Mouse (Mus musculus): ENCODE data around the gene Ttc30a1.

The Ttc30a1 gene

DNA sequence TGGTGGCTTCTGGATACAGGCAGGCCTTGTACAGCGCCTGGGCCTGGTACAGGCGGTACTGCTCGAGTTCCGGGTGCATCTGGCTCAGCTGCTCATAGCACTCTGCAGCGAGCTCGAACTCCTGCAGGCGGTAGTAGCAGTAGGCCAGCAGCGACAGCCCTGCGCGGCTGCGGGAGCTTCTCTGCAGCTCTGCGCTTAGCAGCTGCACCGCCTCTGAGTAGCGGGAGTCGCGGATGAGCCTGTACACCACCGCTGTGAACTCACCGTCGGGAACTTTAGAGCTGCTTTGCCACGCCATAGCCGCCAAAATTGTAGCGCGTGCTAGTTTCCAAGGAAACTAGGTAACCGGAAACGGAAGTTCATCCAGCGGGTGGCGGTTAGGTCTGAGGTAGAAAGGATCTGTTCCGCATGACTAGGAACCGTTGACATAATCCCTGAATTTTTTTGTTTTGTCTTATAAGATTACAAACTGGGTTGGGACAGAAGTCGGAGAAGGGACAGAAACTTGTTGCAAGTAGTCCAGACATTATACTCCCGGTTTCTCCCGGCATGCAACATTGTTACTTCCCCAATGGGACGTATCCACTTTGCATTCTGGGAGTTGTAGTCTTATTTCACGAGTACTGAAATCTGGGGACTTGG, at the start of gene Ttc30a1:
TSS of gene Ttc30a1 (minus strand) at position 528 of the 642 bp plus-strand sequence.
- peak; percentile 71 for DNase-seq (ENCODE audit: low spot score)

DNA sequence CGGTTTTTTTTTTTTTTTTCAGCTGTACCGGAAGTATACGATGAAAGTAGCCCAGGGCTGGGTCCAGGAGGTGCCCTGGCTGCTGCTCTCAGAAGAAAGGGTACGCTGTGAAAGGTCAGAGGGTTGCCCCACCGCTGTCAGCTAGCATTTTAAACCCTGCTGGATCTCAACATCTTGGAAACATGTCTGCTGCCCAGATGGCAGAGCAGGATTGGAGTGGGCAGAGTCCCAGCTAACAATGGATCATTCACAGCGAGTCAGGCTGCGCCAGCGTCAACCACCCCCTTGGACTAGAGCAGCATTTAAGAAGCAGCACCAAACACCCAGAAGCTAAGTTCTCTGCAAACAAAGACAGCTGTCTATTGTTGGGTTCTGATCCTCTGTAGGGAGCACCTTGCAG, 48.3 kb upstream of the Ttc30a1 start:
- no peak for DNase-seq (ENCODE audit: low spot score)

DNA sequence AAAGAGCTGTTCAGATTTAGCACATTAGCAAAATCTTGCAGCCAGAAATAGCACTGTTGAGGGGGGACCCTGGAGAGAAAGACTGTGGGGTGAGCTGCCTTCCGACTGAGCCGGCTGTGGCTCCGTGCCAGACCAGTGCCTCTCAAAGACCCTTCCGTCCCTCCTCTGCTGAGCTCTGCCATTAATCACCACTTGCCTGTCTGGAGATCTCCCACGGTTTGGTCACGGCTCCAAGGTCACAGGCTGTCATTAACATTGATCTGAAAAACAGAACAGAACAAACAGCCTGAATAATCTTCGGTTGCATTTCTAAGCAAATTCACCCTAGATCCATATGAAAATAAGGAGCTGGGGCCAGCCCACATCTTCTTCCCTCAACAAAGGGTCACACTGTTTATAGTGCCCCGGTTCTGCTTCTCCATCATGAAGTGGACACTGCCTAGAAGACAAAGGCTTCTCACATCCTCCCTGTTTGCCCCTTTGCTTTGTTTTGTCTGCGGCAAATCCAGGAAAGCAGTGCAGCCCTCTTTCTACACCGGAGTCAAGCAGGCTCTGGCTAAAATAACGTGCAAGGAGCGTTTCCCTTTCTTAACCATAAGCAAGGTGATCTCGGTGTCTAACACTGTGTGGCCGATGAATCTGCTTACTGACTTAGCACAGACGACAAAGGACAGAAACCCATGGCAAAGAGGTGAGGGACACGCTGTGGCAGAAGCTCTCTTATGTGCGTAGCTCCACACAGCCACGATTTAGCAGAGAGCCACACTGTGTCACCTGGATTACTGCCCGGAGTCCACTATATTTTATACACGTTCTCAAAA, 47.5 kb upstream of the Ttc30a1 start:
- peak; percentile 41 for DNase-seq (ENCODE audit: low spot score)

DNA sequence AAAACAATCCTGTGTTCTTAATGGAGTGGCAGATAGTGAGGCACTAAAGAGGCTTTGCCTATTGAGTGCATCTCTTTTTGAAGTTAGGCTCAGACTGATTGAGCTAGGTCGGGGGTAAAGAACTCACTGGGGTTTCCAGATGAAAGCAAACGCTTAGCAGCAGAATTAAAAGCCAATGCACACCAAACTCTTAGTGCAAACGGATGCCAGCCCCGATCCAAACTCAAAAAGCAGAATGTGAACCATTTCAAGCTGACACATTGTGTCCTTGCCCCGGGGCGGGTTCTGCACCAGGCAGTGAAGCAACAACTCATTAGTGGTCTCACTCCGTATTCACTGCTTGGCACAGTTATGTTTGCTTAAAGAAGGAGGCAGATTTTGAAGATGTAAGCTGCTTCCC, 35.1 kb upstream of the Ttc30a1 start:
- no peak for DNase-seq (ENCODE audit: low spot score)

DNA sequence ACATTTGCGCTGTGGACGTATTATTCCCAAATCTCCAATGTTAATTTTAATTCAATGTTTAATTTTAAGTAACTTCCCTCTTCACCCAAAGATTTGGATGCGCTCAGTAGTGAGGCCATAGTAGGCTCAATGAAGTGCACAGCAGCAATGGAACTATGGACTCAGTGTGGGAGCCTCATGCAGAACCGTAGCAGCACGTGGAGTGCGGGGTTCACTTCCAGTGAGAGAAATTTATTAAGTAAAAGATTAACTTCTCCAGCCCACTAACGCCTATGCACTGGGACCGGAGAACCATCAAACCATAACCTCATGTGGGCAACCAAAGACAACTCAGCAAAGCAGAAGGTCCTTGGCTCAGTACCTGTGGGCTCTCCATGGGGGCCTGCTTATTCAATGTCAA, 34.4 kb upstream of the Ttc30a1 start:
- no peak for DNase-seq (ENCODE audit: low spot score)

DNA sequence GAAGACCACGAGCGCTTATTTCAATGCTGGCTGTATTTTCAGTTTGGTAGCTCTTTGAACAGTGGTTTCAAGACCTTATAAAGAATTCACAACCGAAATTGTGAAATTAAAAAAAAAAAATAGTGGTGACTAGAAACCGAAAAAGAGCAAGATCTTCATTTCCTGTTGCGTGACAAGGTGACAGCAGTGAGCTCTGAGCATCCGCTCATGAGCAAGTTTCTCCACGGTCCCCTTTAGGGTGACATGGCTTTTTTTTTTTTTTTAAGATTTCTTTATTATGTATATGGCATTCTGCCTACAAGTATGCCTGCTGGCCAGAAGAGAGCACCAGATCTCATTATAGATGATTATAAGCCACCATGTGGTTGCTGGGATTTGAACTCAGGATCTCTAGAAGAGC, 33.7 kb upstream of the Ttc30a1 start:
- no peak for DNase-seq (ENCODE audit: low spot score)

DNA sequence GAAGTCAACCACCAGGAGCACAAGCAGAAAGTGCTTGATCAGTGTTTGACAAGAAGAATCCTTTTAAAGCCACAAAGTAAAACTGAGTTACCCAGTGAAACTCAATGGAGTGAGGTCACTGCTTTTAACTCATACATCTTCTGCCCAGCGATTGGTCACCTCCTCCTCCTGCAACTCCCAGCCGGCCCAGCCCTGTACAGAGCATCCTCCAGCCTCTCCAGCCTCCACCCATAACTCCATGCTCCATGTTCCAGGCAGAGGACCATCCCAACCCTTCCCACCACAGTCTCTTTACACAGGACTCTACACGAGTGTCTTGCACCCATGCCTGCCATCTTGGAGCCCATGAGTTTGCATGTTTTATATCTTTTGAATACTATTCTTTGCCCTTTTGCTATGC, 32.9 kb upstream of the Ttc30a1 start:
- DNase-seq (ENCODE audit: low spot score), result no peak

DNA sequence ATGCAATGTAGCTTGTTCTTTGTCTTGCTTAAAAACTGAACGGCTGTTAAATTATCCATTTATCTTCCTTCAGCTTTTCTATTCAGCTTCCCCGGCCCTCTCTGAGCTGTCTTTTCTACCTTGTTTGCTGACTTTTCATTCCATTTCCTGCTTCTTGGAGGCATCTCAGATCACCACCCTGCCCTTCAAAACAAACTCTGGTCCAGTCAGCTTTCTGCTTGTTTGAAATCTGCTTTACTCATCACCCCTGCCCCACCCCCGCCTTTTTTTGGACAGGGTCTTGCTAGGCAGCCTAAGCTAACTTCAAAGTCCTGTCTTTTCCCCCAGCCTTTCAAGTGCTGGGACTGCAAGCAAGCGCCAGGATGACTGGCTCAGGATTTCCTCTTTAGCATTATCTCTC, 24.4 kb upstream of the Ttc30a1 start:
- DNase-seq (ENCODE audit: low spot score), result no peak

DNA sequence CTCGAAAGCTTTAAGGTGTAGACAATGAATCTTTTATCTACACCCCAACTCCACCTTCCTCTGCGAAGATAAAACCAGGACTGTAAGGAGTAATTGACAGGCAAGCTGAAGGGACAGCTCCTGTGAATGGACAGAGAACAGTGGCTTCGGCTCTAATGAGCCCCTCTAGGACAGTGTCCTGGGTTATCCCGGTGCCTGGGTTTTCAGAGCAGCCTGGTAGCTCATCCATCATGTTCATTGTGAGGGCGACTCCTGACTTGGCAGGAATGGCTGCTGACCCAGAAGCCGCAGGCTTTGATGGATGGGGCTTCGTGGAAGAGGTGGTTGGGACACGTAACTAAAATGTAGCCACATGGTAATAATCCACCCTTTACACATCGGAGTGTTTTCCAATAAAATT, 21.1 kb upstream of the Ttc30a1 start:
- no peak for DNase-seq (ENCODE audit: low spot score)

DNA sequence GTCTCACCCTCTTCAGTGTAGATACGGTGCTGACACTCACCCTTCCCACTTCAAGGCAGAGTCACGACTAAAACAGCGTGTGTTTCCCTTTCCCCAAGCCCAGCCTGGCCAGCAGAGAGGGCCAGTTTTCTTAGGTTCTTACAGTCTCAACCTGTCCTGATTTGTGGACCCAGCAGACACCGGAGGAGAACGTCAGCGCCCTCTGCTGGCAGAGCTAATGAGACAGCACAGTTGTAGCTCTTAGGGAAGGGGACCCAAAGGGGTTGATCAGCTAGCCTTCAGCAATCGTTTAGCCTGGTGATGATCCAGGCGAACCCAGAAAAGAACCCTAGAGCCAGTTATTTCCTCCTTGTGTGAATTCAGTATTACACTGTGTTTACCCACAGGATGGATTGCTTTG, 19.6 kb upstream of the Ttc30a1 start:
- DNase-seq (ENCODE audit: low spot score), result peak; percentile 69

DNA sequence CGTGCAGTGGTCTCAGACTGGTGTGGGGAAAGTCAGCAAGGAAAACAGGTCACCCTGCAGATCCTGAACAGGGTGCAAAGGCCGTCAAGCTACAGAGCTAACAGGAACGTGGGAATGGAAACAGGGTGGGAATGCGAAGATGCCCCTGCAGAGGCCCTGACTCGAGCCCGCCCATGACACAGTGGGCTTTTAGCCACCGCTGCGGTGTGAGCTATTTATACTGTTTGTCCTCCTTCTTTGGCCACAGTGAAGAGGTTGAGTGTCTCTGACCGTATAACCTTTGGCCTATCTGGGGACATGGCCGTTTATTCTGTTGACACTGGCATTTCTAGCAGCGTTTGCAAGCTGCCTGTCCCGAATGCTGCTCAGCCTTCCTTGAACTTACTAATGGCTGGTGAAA, 17.9 kb upstream of the Ttc30a1 start:
- DNase-seq (ENCODE audit: low spot score), result no peak

DNA sequence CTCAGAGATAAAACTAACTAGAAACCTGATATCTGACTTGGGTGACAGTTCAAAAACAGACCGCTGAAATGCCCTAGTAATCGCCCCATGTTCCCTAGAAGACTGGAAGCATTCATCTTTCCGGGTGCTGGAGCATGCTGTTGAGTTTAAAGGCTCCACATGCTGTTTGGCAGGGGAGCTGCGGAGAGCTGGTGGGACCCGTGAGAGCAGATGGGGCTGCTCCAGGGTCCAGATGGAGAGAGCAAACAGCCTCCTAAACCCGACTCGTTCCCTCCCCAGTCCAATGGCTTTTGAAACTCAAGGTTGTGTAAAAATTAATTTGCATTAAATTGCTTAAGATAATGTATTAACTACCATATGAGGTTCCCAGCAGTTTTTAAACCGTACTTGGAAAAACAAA, 16.9 kb upstream of the Ttc30a1 start:
- DNase-seq (ENCODE audit: low spot score), result no peak

DNA sequence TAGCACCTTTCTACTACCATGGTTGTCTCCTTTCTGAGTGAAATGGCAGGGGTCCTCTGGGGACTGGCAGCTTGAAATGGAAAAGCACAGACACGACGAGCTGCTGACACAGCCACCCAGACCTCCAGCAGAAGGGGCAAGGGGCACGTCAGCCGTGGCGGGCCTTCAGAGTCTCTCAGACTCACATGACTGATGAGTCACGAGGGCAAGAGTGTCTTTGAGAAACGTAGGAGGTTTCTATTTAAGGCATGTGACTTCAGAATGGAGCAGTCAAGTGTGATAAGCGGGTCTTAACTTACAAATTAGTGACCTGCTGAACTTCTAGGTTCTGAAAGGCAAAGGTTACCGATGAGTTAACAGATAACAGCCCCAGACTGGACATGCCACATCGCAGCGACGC, 16.0 kb upstream of the Ttc30a1 start:
- DNase-seq (ENCODE audit: low spot score), result no peak

DNA sequence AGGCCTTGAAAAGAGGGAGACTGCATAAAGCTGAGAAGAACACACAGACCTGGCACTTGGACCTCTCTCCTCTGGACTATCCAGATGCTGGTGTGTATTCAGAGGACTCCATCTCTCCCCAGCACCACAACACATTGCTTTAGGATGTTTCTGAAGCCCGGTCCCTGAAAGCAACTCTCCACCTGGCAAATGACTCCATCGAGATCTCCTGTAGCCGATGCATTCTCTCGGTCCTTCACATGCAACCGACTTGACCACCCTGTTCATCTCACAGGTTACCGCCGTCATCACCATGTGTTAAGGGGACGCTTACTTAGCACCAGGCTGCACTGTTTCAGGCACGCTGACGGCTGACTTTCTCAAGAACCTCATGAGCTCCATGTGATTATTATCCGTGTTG, 13.1 kb upstream of the Ttc30a1 start:
- no peak for DNase-seq (ENCODE audit: low spot score)

DNA sequence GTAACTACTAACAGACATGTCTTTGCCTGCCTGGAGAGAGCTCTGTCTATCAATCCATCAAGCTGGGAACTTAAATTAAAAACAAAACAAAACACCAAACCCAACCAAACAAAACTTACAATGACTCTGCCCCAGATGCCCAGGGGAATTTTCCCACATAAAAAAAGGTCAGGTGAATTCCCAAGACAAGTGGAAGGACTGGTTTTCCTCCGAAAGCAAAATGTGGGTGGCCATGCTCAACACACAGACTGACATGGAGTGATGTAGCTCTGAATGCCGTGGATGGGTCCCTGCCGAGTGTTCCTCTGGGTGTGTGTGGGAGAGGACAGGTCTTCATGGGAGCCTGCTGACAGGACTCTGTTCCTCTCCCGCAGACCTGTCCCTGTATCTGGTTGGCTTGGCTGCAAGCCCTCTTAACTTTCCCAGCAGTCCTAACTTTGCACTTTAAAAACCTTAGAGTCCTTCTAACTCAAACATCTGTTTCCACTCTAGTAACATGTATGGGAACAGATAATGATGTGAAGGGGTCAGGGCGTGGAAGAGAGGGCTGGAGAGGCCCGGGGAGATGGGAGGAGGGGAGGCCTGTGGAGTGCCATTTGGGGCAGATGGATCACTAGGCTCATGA, 9.9 kb upstream of the Ttc30a1 start:
- DNase-seq (ENCODE audit: low spot score), result no peak

DNA sequence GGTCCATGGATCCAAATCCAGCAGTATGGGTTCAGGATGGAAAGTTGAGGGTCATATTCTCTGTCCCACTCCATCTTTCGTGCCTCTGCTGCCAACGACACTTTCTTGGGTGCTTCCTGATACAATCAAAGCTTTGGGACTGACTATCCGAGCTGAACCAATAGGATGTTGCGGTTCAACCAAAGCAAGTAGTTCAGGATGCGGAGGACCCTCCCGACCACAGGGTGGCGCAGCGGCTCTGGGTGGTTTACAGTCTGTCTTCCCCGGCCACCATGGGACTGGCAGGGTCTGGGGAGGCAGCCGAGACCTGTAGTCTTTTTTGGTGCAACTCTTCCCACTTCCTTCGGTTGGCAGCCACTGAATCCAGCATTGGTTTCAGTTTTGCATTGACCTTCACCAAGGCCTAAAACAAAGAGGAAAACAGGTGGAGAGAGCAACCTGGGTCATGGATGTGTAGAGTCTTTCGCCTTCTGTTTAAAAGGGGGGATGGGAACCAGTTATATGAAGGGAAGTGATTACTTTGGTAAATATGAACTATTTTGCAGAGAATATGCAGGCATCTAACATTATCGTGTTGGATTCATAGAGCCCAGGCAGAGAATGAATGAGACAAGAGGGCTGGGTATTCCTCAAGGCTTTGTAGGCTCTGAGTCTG, 9.2 kb upstream of the Ttc30a1 start:
- DNase-seq (ENCODE audit: low spot score), result peak; percentile 74

DNA sequence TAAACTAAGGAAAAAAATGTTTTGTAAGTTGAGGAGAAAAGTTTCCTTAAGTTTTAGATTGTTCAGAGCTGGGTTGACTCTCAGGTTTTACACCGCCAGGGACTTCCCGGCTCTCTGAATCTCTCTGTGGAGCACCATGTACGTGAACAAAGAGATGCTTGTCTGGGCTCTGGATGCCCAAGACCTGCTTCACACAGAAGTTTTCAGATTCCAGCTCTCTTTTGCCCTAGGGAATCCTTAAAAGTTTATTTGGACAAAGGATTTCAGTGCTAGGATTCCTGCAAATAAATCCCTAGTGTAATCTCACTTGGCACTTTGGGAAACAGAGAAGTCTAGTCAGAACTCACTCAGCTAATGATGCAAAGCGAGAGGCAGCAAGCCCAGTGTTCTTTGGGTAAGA, 7.9 kb upstream of the Ttc30a1 start:
- DNase-seq (ENCODE audit: low spot score), result no peak

DNA sequence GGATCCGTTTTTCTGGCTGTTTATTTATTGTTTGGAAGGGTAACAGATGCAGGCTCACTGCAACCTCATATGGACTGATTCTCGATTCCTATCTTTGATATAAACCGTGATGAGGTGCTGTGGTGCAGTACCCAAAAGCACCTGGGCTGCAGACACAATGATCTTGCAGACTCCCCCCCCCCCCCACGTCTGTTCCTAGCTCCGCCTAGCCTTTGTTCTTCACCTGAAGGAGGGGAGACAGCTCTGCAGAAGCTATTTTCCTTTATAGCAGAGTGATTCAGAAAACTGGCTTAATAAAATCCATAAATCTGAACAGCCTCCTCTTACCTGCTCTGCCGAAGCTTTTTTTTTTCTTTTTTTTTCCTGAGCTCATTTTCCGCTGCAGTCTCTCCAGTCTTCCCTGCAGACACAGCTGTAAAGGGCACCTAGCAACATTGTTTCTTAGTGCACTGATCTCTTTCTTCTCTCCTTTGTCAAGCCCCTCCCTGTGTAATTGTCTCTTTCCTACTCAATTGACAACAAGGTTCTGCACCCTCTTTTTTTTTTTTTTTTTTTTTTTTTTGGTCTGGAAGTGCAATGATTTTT, 7.1 kb upstream of the Ttc30a1 start:
- DNase-seq (ENCODE audit: low spot score), result no peak

DNA sequence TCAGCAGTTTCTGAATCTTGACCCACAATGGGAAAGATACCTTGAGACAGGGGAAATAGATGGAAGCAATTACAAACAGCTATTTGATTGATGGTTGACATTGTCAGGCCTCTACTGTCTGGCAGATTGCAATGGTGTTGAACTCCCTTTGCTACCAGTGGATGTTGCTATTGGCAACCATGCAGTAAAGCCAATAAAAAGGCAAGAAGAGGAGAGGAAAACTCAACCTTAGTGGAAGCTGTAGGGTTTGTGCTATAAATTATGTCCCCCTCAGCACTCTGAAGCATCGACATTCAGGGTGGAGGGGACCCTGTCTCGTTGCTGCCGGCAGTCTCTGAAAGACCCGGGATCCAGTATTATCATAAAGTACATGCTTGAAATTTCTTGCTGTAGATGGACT, 6.6 kb upstream of the Ttc30a1 start:
- DNase-seq (ENCODE audit: low spot score), result no peak

DNA sequence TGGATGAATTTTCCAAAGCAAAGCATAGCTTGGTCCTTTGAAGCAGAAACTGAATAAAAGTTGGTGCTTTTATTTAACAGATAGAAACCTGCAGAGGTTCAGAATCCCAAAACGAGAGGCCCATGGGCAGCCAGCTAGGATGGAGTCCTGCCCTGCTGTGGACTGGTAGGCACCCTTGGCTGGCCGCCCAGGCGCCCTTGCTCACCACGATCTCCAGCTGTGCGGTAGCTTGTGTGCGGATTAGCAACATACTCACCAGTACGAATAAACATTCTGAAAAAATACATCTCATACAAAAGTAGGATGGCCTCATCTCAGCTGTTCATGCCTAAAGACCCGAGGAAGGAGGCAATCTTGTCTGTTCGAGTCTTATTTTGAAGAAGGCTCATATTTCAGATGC, 6.0 kb upstream of the Ttc30a1 start:
- DNase-seq (ENCODE audit: low spot score), result no peak

DNA sequence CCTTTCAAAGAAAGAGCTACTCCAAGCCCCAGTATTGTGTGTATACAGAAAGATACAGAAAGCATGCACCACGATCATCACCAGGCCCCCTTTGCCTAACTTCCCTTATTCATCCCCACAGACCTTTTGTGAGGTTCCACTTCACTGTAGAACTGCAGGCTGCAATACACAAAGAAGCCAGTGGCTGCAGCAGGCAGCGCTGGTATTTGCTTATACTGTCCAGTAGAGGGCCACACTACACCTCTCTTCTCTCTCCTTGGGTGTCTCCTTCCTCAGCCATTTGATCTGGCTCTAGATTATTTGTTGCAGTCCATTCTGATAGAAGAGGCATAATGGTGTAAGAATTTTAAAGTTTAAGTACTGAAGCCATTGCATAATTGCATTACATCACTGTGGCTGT, 3.4 kb upstream of the Ttc30a1 start:
- no peak for DNase-seq (ENCODE audit: low spot score)

DNA sequence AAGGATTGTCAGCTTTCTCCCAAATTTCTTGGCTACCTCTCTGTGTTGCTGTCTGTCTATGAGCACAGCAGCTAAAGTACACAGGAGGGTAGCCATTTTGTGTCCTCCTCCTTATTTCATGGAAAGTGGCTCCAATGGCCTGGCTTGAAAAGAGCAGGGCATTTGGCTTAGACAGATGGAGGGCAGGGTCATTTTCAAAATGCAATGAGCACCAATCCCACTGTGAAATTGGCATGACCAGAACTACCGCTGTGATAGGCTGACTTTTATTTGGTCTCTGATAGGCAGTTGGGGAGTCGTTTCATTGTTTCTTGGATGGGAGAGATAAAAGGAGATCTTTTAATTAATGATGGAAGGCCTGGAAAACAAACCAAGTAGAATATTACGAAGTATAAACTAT, 2.1 kb upstream of the Ttc30a1 start:
- no peak for DNase-seq (ENCODE audit: low spot score)

DNA sequence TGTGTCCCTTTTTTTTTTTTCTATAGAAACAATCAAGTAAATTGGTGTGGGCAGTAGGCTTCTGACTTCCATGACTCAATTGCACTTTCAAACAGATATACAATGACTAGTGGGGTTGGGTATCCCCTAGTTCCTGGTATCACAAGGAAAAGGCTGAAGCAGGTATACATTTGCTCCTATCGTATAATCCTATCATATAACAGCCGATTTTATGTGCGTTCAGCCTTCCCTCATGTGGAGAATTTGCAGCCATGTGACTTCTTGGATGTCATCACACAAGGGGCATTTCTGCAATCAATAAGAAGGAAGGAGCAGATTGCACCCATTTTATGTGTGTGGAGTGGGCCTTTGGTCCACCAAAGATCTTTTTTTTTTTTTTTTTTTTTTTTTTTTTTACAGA, 1.3 kb upstream of the Ttc30a1 start:
- no peak for DNase-seq (ENCODE audit: low spot score)
